Mouse (Mus musculus) gastrocnemius, adult 18-20 months (tissue): Measurements from ENCODE around the gene Ola1. TPM values are rescaled to one million over a fixed set of nuclear protein-coding genes. Genes with fewer than 3 reads are reported as not detected.

Source experiments
- total RNA-seq, 2 experiments: library from RNA; stranded (reverse); gene quantifications; 2 replicates each; pipeline ENCODE4 v1.2.3; 2021

The Ola1 gene
- total RNA-seq, 2 experiments from 2014 or later: 52.3 to 53.2 TPM

Other genes starting within 250 kb of the Ola1 start
- gene Sp3, start 238.5 kb downstream of the Ola1 start, total RNA-seq: 10 to 100 TPM; 17.2 to 20.5 TPM
- not detected for gene Gm11084, start 232.2 kb downstream of the Ola1 start, total RNA-seq
- not detected for gene Sp9, start 53.0 kb upstream of the Ola1 start, total RNA-seq
- 10 to 100 TPM; 55.5 to 57.9 TPM for gene Scrn3, start 93.7 kb upstream of the Ola1 start, total RNA-seq
- 10 to 100 TPM; 11.9 to 13.8 TPM for gene Cir1, start 93.8 kb upstream of the Ola1 start, total RNA-seq
- gene Gpr155, start 167.6 kb upstream of the Ola1 start, total RNA-seq: 10 to 100 TPM; 18.3 to 19.2 TPM